Mouse (Mus musculus) adrenal gland, postnatal 14 days (tissue): ENCODE measurements around the gene Coq8b. TPM values are rescaled to one million over a fixed set of nuclear protein-coding genes. Genes with fewer than 3 reads are reported as not detected.

Experiments
- DNase-seq: peaks from one replicate; pipeline ENCODE4 v3.0.0; 2021; ENCODE audit warnings: mixed read lengths
- total RNA-seq: library from RNA; stranded (reverse); gene quantifications from 2 replicates; pipeline ENCODE4 v1.2.3, GENCODE M21; 2021

Gene Coq8b
- total RNA-seq, 1 experiment from 2014 or later, result 44.2 TPM

DNA sequence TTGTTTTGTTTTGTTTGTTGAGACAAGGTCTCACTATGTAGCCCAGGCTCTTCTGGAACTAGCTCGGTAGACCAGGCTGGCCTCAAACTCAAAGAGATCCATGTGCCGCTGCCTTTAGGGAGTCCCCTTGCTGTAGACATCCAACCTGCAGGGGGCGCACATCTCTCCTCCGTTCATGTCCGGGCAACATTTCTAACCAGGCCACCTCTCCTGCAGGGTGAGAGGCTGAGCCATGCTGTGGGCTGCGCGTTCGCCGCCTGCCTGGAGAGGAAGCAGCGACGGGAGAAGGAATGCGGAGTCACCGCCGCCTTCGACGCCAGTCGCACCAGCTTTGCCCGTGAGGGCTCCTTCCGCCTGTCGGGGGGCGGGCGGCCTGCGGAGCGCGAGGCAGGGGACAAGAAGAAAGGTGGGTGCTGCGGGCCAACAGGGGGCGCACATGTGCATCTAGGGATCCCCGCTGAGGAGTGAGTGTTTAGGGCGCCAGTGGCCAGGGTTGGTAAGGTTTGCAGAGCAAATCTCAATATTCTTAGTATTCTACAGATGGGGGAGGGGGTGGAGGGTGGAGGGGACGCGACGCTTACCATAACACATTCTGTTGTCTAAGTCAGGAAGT lies 41.0 kb downstream of the Coq8b start:
- DNase-seq, result peak; percentile 57

DNA sequence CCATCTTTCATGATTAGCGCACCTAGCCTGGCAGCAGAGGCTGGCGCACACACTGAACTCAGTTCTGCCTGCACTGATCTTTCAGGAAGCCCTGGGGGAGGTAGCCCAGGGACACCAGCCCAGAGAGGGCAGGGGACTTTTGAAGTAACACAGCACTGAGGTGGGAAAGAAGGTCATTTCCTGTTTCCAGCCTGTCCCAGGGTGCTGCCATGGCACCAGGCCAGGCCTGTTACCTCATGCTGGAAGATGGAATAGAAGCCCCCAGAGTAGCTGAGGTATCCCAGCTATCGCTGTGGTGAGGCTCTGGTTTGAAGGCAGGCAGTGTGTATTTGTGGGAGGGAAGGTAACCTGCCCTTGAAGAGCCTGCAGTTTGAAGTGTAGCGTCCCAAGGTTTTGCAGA lies 42.1 kb downstream of the Coq8b start:
- no peak for DNase-seq

DNA sequence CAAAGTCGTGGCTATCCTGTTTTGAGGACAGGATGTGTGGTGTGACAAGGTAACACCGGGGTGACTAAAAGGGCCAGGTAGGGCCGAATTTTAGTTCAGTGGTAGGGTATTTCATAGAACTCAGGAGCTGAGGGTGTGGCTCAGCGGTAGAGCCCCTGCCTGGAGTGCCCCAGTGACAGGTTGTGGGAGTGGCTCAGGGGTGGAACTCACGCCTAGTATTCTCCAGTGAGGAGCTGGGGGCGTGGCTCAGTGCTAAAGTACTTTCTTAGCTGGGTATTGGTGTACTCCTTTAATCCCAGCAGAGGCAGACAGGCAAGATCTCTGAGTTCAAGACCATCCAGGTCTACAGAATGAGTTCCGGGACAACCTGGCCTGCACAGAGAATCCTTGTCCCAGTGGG lies 43.2 kb downstream of the Coq8b start:
- DNase-seq, result no peak

DNA sequence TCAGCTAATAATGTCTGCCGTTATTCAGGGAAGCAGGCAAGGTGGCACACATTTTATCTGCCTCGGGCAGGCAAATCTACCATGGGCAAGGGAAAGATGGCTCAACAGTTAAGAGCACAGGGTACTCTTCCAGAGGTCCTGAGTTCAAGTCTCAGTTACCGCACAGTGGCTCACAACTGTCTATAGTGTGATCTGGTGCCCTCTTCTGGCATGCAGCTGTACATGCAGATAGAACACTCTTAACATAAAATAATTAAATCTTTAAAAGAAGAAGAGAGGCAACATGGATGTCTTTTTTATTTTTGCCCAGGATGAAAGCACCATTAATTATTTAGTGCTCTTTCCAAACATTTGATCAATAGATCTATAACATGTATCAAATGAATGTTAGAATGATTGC lies 44.4 kb downstream of the Coq8b start:
- DNase-seq, result no peak

DNA sequence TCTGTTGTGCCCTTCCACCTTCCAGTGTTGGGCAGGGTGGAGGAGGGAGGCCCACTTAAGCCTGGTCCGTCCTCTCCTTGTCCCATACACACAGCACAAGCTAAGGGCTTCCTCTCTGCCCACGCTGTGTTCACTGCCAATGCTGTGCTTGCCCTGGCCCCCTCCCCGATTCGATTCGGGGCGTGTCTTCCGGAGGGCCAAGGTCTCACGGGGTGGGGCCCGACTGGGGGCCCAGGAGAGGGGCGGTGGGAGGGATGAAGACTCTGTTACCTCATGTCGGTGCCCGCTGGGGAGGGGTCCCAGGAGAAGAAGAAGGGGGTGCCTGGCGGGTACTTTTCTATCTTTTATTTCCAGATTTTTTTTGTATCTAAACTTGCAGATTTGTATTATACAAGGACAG lies 48.9 kb downstream of the Coq8b start:
- DNase-seq, result no peak

DNA sequence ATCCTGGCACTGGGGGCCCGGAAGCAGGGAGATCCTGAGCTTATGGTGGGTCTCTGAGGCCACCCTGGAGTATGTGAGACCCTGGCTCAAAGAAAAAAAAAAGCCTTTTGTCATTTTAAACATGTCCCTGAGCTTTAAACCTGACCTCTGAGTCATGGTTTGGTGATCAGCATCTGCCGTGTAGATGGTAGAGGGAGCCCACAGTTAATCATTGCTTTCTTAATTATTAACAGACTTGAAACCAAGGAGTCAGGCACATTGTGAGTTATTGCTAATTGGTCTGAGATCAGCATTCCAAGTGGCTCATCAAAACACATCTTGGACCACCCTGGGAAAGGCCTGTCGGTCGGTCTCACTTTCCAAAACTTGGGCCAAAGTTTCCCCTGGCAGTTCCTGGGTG lies 49.4 kb downstream of the Coq8b start:
- no peak for DNase-seq

DNA sequence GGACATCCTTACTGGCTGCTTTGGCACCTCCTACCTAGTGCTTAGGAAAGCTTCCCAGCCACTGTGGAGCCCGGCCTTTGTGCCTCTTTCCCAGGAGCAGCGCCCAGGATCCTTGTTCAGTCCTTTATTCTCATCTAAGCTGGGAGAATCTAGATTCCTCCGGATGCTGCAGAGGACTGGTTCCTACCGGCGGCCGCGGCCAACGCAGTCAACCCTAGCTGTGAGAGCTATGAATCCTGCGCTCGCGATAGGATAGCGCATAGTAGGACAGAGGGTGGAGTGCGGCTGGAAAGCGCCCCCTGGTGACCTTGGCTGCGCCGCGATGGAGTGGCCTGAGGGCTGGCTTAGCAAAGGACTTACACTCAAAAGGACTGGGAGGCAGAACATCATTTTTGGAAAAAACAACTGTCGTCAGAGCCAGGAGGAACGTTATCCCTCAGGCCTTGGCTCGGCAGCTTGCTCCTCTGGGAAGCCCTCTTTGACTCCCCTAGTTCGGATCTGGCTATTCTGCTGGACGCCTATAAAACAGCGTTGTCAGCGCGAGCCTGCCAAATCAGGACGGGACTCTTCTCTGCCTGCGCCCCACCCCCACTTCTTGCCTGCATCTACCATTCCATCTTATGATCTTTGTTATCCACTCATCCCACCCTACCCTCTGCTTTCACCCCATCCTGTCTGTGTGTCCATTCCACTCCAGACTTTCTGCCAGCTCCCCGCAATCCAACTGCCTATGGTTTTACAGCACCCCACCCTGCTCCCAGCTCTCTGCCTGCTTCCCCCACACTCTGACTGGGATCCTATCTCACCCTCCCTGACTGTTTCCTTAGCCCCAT lies 52.3 kb downstream of the Coq8b start:
- peak; percentile 60 for DNase-seq

DNA sequence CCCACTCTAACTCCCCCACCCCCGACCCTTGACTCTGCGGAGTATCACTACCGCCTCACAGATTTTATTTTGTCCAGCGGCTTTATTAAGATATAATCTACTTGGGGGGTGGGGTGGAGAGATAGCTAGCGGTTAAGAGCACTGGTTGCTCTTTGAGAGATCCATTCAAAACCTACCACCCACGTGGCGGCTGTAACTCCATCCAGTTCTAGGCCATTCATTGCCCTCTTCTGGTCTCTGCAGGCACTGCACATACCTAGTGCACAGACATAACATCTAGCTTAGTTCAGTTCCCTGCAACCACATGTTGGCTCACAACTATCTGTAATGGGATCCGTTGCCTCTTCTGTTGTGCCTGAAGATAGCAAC lies 52.9 kb downstream of the Coq8b start:
- peak; percentile 79 for DNase-seq

DNA sequence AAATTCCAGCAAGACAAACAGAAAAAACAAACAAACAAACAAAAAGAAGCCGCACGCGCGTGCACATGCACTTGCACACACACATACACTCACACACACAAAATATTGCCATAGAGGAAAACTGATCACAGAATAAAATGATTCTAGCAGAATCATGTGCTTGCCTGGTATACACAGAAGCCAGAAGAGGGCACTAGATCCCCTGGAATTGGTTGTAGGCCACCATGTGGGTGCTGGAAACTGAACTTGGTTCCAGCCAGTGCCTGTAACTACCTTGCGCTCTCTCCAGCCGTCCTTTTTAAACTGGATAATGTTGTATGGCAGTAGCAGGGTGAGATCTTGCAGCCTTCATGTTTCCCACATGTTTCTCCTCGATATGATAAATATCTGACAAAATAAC lies 55.9 kb downstream of the Coq8b start:
- DNase-seq, result no peak

DNA sequence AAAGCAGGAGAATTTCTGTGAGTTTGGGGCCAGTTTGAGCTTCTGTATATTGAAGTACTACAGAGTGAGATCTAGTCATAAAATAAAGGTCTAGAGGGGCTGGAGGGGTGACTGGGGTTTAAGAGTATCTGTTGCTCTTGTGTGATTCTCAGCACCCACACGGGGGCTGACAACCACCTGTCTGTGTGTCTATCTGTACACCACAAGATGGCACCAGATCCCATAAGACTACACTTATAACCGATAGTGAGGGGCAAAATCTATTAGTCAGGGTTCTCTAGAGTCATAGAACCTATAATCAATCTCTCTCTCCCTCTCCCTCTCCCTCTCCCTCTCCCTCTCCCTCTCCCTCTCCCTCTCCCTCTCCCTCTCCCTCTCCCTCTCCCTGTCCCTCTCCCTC lies 57.7 kb downstream of the Coq8b start:
- no peak for DNase-seq

DNA sequence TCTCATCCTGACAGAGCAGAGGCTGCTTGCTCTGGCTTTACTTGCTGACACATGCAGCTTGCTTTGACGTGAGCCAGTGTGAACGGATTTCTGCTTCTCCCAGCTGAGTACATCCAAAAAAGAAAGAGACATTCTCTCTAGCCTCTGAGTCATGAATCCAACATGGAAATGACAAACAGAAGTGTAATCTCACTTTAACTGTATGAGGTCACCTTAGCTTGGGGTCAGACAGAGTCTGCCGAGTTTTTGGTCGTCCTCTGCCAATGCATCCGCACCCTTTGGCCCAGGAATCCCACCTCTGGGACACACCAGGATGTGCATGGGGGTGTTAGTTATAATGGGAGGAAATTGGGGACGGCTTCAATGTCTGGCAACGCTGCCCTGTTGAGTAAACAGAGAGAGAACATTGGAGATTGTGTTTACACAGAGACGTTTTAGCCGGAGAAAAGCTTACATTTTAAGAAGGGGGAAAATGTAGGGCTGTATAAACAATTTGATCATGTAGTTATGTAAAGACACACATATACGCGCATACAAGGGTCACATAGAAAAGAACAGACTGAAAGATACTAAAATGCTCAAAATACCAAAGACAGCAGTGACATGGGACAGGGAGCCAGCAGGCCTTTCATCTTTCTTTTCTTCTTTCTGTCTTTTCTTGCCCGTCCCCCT lies 59.1 kb downstream of the Coq8b start:
- DNase-seq, result peak; percentile 47

DNA sequence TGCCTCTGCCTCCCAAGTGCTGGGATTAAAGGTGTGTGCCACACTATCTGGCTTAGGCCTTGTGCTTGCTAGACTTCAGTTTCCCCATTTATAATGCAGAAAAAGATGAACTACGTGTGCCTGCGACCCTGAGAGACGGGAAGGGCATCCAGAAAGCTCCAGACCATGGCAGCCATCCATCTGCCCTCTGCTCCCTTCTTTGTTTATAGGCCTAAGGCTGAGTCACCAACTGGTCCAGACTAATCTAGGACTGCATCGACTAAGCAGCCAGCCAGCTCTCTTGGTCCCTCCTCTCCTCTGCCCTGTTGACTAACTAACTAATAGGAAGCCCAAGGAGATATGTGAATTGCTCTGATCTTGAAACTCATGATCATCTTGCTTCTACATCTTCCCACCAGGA lies 63.1 kb downstream of the Coq8b start:
- no peak for DNase-seq

DNA sequence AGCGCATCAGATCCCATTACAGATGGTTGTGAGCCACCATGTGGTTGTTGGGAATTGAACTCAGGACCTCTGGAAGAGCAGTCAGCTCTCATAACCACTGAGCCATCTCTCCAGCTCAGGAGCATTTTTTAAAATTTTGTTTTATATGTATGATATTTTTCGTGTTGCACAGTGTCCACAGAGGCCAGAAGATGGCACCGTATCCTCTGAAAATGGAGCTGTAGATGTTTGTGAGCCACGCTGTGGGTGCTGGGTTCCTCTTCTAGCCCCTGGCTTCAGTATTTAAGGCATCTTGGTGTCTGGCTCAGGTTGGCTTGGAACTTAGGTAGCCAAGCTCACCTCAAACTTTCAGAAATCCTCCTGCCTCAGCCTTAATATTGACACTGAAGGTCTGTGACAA lies 63.7 kb downstream of the Coq8b start:
- no peak for DNase-seq

DNA sequence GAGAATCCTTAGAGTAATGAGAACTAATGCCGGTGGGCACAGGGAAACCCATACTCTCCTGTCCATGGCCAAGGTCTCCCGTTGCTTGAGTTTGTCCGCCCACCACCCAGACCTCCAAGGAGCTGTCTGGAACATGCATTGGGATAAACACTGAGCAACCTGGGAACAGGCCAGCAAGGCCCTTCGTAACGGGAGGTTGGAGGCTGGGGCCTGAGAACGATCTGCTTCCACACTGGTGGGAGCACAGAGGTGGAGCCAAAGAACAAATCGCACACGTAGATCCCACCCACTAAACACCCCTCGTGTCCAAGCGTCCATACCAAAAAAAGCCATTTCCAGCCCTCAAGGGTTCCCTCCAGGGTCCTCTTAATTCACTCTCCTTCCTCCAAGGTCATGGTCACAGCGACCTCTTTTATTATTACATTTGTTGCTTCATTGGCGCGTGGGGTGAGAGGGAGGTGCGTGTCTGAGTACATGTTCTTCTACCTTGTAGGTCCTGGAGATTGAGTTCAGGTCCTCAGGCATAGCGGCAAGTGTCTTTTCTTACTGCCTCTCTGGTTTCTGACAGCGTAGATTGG lies 65.3 kb downstream of the Coq8b start:
- DNase-seq, result no peak

DNA sequence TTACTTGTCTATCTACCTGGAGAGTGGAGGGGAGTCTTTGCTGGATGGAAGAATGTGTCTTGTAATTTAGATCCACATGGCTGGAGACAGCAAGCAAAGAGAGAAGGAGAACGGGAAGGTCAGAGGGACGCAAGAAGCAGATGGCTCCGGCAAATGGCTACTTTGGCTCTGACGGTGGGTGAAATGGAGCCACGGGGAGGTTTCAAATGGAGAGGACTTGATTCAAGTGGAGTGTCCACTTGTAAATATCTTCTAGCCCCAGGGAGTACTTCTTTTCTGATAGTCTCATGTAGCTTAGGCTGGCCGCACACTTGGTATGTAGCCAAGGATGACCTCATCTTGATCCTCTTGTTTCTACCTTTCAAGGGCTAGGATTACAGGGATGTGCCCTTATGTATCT lies 66.0 kb downstream of the Coq8b start:
- DNase-seq, result no peak

DNA sequence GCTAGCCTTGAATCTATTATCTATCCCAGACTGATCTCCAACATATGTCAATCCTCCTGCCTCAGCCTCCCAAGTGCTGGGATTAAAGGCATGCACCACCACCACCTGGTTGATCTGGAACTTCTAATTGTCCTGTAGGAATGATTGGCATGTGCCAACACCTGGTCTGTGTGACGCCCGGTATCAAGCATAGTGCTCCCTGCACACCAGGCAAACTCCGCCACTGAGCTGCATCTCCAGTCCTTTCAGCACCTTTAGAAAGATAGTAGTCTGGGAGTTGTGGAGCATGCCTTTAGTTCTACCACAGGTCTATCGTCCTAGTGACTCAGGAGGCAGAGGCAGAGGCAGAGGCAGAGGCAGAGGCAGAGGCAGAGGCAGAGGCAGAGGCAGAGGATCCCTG lies 67.5 kb downstream of the Coq8b start:
- DNase-seq, result no peak

DNA sequence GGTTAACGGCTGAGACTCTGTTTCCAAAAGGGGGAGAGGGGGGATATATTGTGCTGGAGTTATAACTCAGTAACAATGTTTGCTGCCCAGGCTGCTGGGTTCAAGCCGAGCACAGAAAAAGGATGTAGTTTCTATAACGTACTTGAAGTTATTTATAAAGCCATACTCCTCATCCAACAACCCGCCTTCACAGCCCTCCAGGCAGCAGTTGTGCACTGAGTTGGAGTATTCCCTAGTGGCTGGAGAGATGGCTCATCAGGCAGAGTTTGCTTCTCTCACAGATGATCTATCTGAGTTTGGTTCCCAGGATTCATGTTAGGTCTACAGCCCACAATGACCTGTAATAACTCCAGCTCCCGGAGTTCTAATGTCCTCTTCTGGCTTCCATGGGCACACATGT lies 68.0 kb downstream of the Coq8b start:
- DNase-seq, result no peak

DNA sequence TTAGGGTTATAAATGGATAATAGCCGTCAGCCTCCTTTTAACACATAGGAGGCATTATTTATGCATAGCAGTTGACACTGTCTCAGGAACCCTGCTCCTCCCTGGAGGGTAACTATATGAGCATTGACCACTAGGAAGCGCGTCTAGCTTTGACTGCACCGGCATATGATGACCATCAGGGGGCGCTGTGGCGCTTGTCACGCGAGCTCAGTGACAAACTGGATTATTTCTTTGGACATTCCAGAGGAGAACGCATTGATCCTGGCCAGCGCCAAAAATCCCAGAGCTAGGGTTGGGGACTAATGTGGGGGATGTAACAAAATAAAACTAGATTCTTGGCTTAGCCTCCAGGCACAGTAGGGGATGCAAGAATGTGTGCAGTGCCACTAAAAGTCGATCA lies 69.3 kb downstream of the Coq8b start:
- peak; percentile 87 for DNase-seq

DNA sequence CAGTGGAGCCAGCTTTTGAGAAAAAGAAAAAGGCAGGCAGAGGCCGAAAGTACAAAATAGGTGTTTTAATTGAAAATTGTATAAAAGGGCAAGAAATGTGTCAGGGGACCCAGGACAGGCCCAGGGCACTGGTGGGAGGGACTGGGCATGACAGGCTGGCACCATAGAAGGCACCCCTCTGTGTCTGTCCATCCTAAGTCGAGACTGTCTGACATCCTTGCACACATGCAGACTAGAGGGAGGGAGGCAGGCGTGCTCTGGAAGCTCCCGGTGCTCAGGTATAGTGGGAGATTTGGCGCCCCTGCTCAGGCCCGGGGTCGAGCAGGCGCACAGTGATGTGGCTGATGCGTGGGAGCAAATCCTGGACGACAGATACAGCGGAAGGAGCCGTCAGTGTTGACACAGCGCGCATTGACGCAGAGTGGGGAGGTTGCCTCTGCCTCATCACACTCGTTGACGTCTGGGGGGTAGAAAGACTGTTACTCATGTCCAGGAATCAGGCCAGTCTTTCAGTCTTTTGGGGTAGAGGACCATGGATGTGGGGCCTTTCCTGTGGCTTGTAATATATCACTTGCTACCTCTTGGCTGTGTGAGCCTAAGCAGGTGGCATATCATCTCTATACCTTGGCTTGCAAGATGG lies 72.4 kb downstream of the Coq8b start:
- DNase-seq, result no peak

DNA sequence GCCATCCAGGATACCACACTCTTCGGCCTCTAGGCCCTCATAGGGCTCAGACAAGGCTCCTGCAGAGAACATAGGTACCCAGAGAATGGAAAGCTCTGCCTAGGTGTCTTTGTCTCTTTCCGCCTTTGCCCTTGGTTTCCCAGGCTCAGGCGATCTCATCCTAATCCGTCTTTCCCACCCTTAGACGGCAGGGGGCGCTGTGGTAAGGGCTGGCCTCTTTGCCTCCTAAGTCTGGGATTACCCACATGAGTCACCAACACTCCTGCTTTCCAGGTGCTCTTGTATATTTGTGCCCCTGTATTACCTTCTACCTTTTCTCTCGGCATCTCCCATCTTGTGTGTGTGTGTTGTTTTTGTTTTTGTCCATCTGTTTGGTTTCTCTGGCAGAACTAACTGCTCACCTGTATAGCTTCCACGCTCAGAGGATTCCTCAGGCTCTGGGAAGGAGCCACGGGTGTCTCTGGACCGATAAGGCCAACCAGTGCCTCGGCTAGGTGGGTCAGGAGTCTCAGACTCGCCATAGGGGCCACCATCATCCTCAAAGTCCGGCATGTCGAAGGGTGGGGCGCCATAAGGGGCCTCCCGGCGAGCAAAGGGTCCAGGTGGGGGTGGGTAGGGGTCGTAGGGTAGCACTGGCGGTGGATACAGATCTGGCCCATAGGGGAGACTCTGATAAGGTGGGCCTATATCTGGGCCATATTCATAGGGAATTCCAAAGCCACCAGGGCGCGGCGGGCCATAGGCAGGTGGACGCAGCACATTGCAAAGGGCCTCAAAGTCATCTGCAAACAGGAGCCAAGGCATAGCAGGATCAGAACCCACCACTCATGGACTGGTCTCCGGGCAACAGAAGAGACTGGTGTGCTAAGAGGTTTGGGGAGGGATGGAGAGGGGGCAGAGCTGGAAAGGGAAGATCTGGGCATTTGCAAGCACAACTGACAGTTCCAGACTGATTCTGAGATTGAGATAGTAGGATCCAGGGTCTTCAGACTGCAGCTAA lies 73.6 kb downstream of the Coq8b start:
- peak; percentile 70 for DNase-seq

DNA sequence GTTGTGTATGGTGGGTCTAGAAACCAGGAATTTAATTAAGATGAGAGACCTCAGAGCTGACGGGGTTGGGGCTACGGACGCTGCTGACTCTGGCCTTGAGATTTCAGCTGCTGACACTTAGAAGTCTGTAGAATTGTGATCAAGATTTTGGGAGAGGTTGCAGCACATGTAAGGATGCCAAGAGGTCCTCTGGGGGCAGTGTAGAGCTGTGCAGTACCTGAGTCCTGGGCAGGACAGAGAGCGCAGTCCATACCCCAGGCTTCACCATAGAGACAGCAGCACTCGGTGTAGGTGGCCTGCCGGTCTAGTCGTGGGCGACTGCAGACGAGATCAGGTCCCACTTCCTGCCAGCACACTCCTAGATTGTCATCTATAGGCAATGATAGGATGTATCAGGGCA lies 74.7 kb downstream of the Coq8b start:
- DNase-seq, result no peak
